Mouse (Mus musculus) G1E (cell line): Measurements from ENCODE around the gene Btbd7.

ENCODE experiments used
- CTCF ChIP-seq: IDR thresholded peaks from 2 replicates; pipeline ENCODE4 v1.5.1; 2012; ENCODE audit warnings: low read depth, low read length, inconsistent platforms, mixed read lengths
- GATA1 ChIP-seq: IDR thresholded peaks from 2 replicates; pipeline ENCODE4 v1.6.1; 2012; ENCODE audit warnings: borderline replicate concordance, low read length, inconsistent platforms, mixed read lengths

GRCm38 (mm10) chr12:102758936-102759335 is 119.3 kb downstream of the Btbd7 start:
- no peak for TF ChIP-seq CTCF
- TF ChIP-seq GATA1 = no peak
